Mouse (Mus musculus): ENCODE measurements around the gene Lancl1. TPM values are rescaled to one million over a fixed set of nuclear protein-coding genes. Genes with fewer than 3 reads are reported as not detected.

Lancl1 gene
- 10 to 100 TPM; 39.0 to 43.8 TPM for polyA plus RNA-seq (2017; shearing (Covaris generic))

GRCm38 (mm10) chr1:67038246-67038987, at the start of gene Lancl1:
Gene Lancl1, minus strand, starts transcription at chr1:67038872.
- ATAC-seq: peak; percentile 98

- ATAC-seq: no peak
These were observed 40.5 kb upstream of the Lancl1 start for GRCm38 (mm10) chr1:67079146-67079545.

- ATAC-seq: no peak
These were observed 40.0 kb upstream of the Lancl1 start for GRCm38 (mm10) chr1:67078666-67079065.

- no peak for ATAC-seq
These were observed 39.1 kb upstream of the Lancl1 start for GRCm38 (mm10) chr1:67077739-67078138.

- ATAC-seq: no peak
These were observed 28.9 kb upstream of the Lancl1 start for GRCm38 (mm10) chr1:67067561-67067960.

GRCm38 (mm10) chr1:67065347-67066270, 26.9 kb upstream of the Lancl1 start:
- no peak for ATAC-seq

GRCm38 (mm10) chr1:67061456-67062085, 22.9 kb upstream of the Lancl1 start:
- ATAC-seq: peak; percentile 96

GRCm38 (mm10) chr1:67055816-67056215, 17.1 kb upstream of the Lancl1 start:
- ATAC-seq: no peak

GRCm38 (mm10) chr1:67052721-67053120, 14.0 kb upstream of the Lancl1 start:
- ATAC-seq: no peak

GRCm38 (mm10) chr1:67049600-67049999, 10.9 kb upstream of the Lancl1 start:
- no peak for ATAC-seq

- ATAC-seq: no peak
These were observed 10.0 kb upstream of the Lancl1 start for GRCm38 (mm10) chr1:67048696-67049095.

GRCm38 (mm10) chr1:67045100-67045499, 6.4 kb upstream of the Lancl1 start:
- no peak for ATAC-seq

GRCm38 (mm10) chr1:67042583-67042982, 3.9 kb upstream of the Lancl1 start:
- ATAC-seq: no peak

GRCm38 (mm10) chr1:67039083-67039482, 411 bp upstream of the Lancl1 start:
- ATAC-seq: peak; percentile 38

- ATAC-seq: no peak
These were observed 1.5 kb downstream of the Lancl1 start for GRCm38 (mm10) chr1:67037198-67037597.

- ATAC-seq: no peak
These were observed 5.4 kb downstream of the Lancl1 start for GRCm38 (mm10) chr1:67033278-67033677.

GRCm38 (mm10) chr1:67026927-67027511, 11.7 kb downstream of the Lancl1 start:
- no peak for ATAC-seq

GRCm38 (mm10) chr1:67026142-67026541, 12.5 kb downstream of the Lancl1 start:
- no peak for ATAC-seq

GRCm38 (mm10) chr1:67022767-67023166, 15.9 kb downstream of the Lancl1 start:
- no peak for ATAC-seq

GRCm38 (mm10) chr1:67022051-67022450, 16.6 kb downstream of the Lancl1 start:
- ATAC-seq: no peak

GRCm38 (mm10) chr1:67020637-67021161, 18.0 kb downstream of the Lancl1 start:
- ATAC-seq: no peak

- ATAC-seq: no peak
These were observed 21.4 kb downstream of the Lancl1 start for GRCm38 (mm10) chr1:67017101-67017870.

Measured in CD4-positive, CD25-positive, alpha-beta regulatory T cell, adult 4 months (primary cell).